Mouse (Mus musculus) left cerebral cortex, postnatal 36 days (tissue): ENCODE data around the gene Cdc14a. TPM values are rescaled to one million over a fixed set of nuclear protein-coding genes. Genes with fewer than 3 reads are reported as not detected.

Experiments
- DNase-seq, 2 experiments: peaks; one replicate each; pipeline ENCODE4 v3.0.0; 2021 to 2022; ENCODE audit warnings: low spot score in 2 of 2, mixed read lengths in 1 of 2
- intact Hi-C: fragments of 180-260 bp; cut with DNase I; formaldehyde crosslinking; loops from one replicate; pipeline ENCODE4 v1.15.1; 2025
- total RNA-seq, 2 experiments: library from RNA; stranded (reverse); gene quantifications; 2 replicates each; pipeline ENCODE4 v1.2.3; 2021

The Cdc14a gene
- 1 to 10 TPM; 3.2 to 5.1 TPM for total RNA-seq

DNA sequence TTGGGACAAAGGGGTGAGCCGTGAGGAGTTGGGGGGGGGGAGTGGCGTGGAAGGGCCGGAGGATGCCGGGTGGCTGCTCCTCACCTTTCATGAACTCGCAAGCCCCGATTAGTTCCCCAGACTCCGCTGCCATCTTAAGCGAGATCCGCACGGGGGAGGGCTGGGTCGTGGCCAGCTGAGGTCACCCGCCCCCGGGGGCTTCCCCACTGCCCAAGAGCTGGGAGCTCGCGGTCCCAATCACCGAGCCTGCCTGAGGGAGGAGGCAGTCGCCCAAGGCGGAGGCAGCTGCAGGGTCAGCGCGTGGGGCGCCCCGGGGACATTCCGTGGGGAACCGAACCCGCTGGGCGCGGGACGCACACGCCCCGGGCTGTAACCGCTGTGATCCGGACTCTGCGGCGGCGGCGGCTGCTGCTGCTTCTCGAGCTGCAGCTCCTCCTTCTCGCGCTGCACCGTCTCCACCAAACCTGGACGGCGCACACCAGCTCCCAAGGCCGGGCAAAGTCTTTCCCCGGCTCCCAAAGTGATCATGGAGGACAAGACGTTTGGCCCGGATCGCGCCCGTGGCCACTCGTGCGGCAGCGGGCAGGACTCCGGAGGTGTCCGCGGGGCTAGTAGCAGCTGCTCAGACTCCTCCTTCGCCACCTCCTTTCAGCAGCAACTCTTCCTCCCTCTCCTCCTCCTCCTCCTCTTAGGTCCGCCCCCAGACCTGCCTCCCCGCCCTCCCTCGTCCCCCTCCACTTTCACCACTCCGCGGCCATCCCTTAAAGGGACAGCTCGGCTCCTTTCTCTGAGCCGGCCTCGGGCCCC is at the start of gene Cdc14a:
Gene Cdc14a (minus strand): TSS at position 680 of the 807 bp plus-strand sequence.
- intact Hi-C loops, result loop anchor here (5.0 kb wide), 2 partner anchors 69 to 91 kb away; no protein-coding TSS in a partner anchor
- DNase-seq, result peak; percentile 52 to 59

DNA sequence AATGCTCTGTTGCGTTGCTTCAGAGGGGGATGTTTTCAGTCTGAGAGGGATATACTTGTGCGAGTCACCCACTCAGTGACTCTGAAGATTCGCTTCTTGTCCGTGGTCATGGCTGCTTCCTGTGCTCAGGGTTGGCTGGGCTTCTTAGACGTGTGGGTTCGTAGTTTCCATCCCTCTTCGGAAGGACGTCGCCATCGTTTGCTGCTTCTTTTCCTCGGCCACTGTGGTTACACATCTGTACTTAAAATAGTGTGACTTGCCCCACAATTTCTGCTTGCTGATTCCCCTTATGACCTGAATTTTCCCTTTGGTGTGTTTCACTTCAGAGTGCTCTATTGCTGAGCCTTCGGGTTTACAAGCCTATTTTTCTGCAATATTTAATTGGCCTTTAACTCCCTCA is 41.9 kb upstream of the Cdc14a start:
- intact Hi-C loops, result no loop called here
- DNase-seq, result no peak

GRCm38 (mm10) chr3:116464318-116464717 is 40.5 kb upstream of the Cdc14a start:
- intact Hi-C loops, result no loop called here
- no peak for DNase-seq

DNA sequence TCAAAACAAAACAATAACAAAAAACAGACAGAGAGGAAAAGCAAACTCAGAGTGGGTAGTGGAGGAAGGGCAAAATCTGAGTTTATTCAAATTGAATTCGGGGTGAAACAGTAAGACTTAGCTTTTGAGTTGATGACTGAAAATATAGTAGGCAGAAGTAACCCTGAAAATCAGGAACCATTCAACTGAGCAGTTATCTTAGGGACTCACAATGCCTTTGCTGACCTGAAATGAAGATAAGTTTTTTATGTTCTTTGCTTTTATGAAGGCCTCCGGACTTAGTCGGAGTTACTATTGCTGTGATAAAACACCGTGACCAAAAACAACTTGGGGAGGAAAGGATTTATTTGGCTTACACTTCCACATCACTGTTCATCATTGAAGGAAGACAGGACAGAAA is 37.2 kb upstream of the Cdc14a start:
- intact Hi-C loops, result no loop called here
- DNase-seq, result no peak

DNA sequence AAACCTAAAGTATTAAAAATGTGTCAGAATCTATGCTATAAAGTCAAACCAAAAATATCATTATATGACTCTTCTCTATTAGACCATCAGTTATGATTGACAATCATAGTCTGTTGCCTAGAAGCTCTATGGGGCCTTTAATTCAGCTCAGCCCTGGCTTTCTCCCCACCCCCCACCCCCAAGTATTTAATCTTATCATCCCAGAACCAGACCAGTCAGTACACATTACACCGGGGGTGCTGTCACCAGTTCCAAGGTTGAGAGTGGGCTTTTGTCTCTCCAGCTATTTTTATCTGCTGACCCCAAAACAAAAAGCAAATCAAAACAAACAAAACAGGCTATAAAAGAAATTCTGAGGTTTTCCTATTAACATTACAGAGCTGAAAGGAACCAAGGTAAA is 30.7 kb upstream of the Cdc14a start:
- DNase-seq, result no peak
- intact Hi-C loops, result no loop called here

- DNase-seq, result no peak
- intact Hi-C loops, result no loop called here
Observed at GRCm38 (mm10) chr3:116450741-116451140, 26.9 kb upstream of the Cdc14a start.

DNA sequence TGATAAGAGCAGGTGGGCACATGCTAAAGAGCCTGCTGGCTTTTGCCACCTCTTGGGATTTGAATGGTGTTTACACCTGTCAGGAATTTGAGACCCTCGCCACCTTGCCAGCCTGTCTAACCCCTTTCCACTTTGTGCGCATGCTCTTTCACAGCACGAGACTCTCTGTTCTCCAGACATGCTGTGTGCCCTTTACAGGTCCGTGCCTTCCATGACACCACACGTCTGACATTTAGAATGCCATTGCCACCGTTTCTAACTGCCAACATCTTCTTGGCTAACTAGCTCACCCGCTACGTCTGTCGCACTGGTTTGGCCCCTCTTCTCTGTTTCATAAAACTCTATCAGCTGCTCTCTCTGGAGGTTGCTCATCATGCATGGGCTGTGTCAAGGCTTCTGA is 20.5 kb upstream of the Cdc14a start:
- intact Hi-C loops, result no loop called here
- no peak for DNase-seq

DNA sequence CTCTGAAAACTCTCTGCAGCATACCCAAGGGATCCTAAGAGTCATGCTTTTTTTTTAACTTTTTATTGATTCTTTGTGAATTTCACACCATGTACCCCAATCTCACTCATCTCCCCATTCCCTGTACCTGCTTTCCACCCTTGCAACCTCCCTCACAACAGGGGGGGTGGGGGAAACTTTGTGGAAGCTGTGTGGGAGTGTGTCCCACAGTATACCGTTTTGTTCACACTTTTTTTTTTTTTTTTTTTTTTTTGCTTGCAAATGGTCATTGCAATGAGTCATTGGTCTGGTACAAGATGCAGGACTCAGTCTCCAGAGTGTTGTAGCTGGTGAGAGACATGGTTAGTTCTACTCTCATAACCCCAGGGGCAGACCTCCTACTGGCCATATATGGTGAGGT is 19.0 kb upstream of the Cdc14a start:
- intact Hi-C loops, result no loop called here
- no peak for DNase-seq

GRCm38 (mm10) chr3:116441518-116442205 is 17.8 kb upstream of the Cdc14a start:
- intact Hi-C loops, result no loop called here

DNA sequence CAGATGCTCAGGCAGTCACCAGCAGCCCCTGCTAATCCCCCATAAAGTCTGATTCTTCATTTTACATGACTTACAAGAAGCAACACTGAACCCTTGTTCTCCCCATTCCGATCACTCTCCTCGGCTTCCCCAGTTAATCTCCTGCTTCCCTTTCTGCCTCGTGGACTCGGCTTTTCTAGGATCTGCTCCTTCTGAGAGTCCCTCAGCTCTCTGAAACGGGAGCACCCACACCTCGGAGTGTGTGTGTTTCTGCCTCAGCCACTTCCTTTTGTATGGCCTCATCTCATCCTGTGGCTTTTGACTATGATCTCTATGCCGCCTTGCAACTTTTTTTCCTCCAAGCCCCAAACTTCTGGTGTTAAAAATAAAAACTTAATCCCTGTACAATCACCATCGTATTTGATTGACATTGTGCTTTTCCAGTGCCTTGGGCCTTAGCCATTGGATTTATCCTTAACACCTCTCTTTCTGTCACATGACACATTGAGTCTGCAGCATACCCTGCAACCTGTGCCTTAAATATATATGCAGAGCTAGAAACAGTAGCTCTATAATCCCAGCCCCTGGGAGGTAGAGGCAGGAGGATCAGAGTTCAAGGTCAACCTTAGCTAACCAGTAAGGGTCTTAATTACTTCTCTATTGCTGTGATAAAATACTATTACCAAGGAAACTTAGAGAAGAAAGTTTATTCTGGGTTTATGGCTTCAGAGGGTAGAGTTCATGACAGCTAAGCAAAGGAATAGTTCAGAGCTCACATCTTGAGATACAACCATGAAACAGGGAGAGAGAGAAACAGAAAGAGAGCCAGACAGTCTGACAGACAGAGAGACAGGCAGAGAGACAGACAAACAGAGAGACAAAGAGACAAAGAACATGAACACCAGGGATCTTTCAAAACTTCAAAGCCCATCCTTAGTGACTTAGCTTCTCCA is 16.5 kb upstream of the Cdc14a start:
- DNase-seq, result no peak
- intact Hi-C loops, result no loop called here

More at GRCm38 (mm10) chr3:116441518-116442205, 17.8 kb upstream of the Cdc14a start:
- DNase-seq, result no peak

GRCm38 (mm10) chr3:116436811-116437601 is 13.2 kb upstream of the Cdc14a start:
- DNase-seq, result no peak
- intact Hi-C loops, result no loop called here

DNA sequence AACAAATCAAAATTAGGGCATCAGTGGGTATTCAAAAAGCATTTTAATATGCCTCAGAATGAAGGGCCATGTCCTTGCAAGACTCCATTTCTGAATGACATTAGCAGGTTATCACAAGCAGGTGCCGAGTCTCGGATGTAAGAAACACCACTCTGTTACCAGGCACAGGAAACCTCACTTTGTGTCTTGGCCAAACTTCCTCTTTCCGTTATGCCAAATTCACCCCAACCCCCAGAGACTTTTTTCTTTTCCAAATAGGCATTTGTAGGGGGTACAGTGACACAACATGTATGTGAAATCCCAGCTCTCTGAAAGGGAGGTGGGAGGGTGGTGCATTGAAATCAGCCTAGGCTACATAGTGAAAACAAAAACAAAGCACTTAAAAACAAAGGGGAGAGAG is 12.3 kb upstream of the Cdc14a start:
- DNase-seq, result no peak
- intact Hi-C loops, result no loop called here

- DNase-seq, result no peak
- intact Hi-C loops, result no loop called here
Observed at GRCm38 (mm10) chr3:116434757-116435156, 10.9 kb upstream of the Cdc14a start.

GRCm38 (mm10) chr3:116425901-116426300 is 2.1 kb upstream of the Cdc14a start:
- DNase-seq, result no peak
- intact Hi-C loops, result no loop called here

DNA sequence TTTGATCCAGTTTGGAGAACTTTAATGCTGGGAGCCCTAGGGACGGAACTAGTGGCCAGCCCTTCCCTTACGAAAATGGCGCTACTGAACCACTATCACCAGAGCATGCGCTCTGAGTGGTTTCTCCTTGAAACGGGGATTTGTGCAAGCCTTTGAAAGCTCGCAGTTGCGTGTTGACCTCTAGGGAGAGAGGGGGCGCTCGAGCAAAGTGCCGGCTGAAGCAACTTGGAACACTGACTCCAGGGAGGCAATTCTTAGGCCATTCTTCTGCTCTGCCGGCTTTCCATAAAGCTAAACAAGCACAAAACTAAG is 1.1 kb upstream of the Cdc14a start:
- intact Hi-C loops, result loop anchor here (5.0 kb wide), 2 partner anchors 67 to 93 kb away; no protein-coding TSS in a partner anchor

DNA sequence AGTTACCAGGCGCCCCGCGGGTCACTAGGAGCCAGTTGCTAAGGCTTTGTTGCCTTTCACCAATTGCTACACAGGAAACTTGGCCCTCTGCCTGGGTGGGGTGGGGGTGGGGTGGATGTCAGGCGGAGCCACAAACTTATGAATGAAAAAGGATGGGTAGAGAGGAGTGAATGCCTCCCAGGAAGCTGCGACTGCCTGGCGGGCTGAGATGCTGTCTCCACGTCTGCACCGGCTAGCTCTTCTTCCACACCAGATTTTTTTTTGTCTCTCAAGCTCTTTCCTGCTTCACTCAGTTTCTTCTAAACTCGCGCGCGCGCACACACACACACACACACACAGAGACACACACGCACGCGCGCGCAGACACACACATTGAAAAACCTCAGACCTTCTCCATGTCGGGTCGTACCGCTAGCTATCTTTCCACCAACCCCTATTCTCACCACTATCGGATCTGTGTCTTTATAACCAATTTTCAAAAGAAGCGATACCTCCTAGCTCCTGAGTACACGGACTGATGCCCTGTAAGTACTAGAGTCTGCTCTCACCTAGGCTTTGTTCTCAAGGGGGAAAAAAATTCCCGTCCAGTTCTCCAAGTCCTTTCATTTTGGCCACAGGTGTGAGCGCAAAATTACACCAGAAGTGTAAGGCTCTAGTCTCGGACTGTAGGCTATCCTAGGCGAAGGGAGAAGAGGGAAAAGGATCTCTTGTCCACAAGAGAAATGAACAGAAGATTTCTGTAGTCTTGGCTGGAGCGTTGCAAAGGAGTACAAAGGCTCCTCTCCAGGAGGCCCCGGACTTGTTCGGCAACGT is 534 bp upstream of the Cdc14a start:
- DNase-seq, result peak in 1 of 2 experiments; percentile 7
- intact Hi-C loops, result loop anchor here (5.0 kb wide), 2 partner anchors 68 to 92 kb away; no protein-coding TSS in a partner anchor

More for the DNA sequence above, 1.1 kb upstream of the Cdc14a start:
- DNase-seq, result peak; percentile 55 to 64

- intact Hi-C loops, result loop anchor here (5.0 kb wide), 2 partner anchors 69 to 91 kb away; no protein-coding TSS in a partner anchor
- peak; percentile 23 to 27 for DNase-seq
Observed at GRCm38 (mm10) chr3:116422795-116423352, 958 bp downstream of the Cdc14a start.

DNA sequence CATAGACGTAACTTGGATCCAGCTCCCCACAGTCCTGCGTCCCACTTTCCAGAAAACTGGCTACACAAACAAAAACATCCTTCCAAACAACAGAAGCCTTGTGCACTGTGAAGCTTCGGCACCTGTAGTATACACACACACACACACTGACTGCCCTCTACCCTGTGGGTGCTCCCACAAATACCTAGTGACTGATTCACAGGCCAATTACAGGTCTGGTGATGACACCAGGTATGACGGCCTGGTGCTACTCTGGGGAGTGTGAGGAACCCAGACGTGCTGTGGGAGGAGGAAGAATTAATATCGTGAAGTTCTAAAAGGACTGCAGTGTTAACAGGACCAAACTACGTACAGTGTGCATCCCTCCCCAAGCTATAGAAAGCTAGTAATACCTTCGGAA is 1.8 kb downstream of the Cdc14a start:
- no peak for DNase-seq
- intact Hi-C loops, result loop anchor here (5.0 kb wide), 2 partner anchors 70 to 90 kb away; no protein-coding TSS in a partner anchor
